Mouse (Mus musculus) CD4-positive, CD25-positive, alpha-beta regulatory T cell, adult 2 months (primary cell): ENCODE data around the gene 2300003K06Rik.
"Not testable (repeated sequence)": the region's sequence is repeated elsewhere in the genome, so short reads cannot be mapped to it uniquely, and the experiment has no call there.

Source experiments
- DNase-seq: peaks from one replicate; pipeline ENCODE4 v3.0.0-alpha.2; 2012; ENCODE audit warnings: low read depth, low spot score

2300003K06Rik gene

GRCm38 (mm10) chr11:99837966-99838365 is at the start of gene 2300003K06Rik:
TSS of gene 2300003K06Rik (minus strand) at chr11:99838066.
- no peak for DNase-seq

- not testable (repeated sequence) for DNase-seq
Observed at GRCm38 (mm10) chr11:99878887-99879286, 41.0 kb upstream of the 2300003K06Rik start, which contains the start of gene Gm11567. TSS of gene Gm11567 (plus strand) at chr11:99879187.

- not testable (repeated sequence) for DNase-seq
Observed at GRCm38 (mm10) chr11:99873089-99873488, 35.2 kb upstream of the 2300003K06Rik start, which contains the start of gene Krtap9-1. TSS of gene Krtap9-1 (plus strand) at chr11:99873389.

- not testable (repeated sequence) for DNase-seq
Observed at GRCm38 (mm10) chr11:99864176-99864575, 26.3 kb upstream of the 2300003K06Rik start, which contains the start of gene Gm11559. TSS of gene Gm11559 (plus strand) at chr11:99864476.

- no peak for DNase-seq
Observed at GRCm38 (mm10) chr11:99858761-99859160, 20.9 kb upstream of the 2300003K06Rik start.

- no peak for DNase-seq
Observed at GRCm38 (mm10) chr11:99857617-99858016, 19.8 kb upstream of the 2300003K06Rik start, which contains the start of gene Gm11568. TSS of gene Gm11568 (plus strand) at chr11:99857917.

- no peak for DNase-seq
Observed at GRCm38 (mm10) chr11:99854121-99854520, 16.3 kb upstream of the 2300003K06Rik start.

- no peak for DNase-seq
Observed at GRCm38 (mm10) chr11:99851508-99851907, 13.6 kb upstream of the 2300003K06Rik start, which contains the start of gene Krtap4-16. TSS of gene Krtap4-16 (minus strand) at chr11:99851608.

- no peak for DNase-seq
Observed at GRCm38 (mm10) chr11:99846746-99847145, 8.9 kb upstream of the 2300003K06Rik start.

- DNase-seq: no peak
Observed at GRCm38 (mm10) chr11:99842185-99842584, 4.3 kb upstream of the 2300003K06Rik start.

GRCm38 (mm10) chr11:99815566-99815965 is 22.3 kb downstream of the 2300003K06Rik start, which contains the start of gene Gm11564:
TSS of gene Gm11564 (minus strand) at chr11:99815666.
- not testable (repeated sequence) for DNase-seq

- DNase-seq: not testable (repeated sequence)
Observed at GRCm38 (mm10) chr11:99809792-99810191, 28.1 kb downstream of the 2300003K06Rik start, which contains the start of gene Krtap4-13. TSS of gene Krtap4-13 (minus strand) at chr11:99809892.

GRCm38 (mm10) chr11:99804346-99804745 is 33.5 kb downstream of the 2300003K06Rik start, which contains the start of gene Gm11554:
TSS of gene Gm11554 (minus strand) at chr11:99804446.
- not testable (repeated sequence) for DNase-seq

- DNase-seq: not testable (repeated sequence)
Observed at GRCm38 (mm10) chr11:99798832-99799231, 39.0 kb downstream of the 2300003K06Rik start, which contains the start of gene Gm11569. TSS of gene Gm11569 (minus strand) at chr11:99798932.

- DNase-seq: no peak
Observed at GRCm38 (mm10) chr11:99793367-99793766, 44.5 kb downstream of the 2300003K06Rik start, which contains the start of gene Gm11596. TSS of gene Gm11596 (minus strand) at chr11:99793467.
